Mouse (Mus musculus): ENCODE data around the gene Wfikkn1. TPM values are rescaled to one million over a fixed set of nuclear protein-coding genes. Genes with fewer than 3 reads are reported as not detected.

The Wfikkn1 gene
- polyA plus RNA-seq, 1 experiment from 2014 or later = 0.63 TPM

DNA sequence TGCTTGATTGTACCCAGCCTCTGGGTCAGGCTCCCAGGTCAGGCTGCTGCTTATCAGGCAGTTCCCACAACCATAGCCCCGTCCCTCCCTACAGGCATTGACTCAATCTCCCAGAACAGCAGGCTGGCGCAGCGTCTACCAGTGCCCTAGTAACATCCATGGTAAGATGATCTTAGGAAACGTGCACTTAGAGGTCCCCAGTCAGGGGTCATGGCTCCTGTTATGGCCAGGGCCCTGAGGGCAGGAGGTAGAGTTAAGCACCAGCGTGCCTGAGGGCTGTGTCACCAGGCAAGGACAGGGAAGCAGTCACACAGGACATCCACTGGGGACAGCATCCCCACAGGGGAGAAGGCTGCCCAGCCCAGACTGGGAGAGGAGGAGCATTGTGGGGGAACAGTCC lies 1.6 kb upstream of the Wfikkn1 start:
- H3K36me3 ChIP-seq = peaks cover 59% of the 10 kb centered on the region
- ATAC-seq (ENCODE audit: insufficient number of reproducible peaks, low FRiP score, low TSS enrichment, low read depth) = no peak
- H3K4me1 ChIP-seq = peaks cover 18% of the 10 kb centered on the region
- H3K4me3 ChIP-seq = no peak overlapping the region
- H3K27me3 ChIP-seq = no peaks in the 10 kb centered on the region
- no peak overlapping the region for H3K4me2 ChIP-seq
- WGBS = 43% methylated on average over 5 of the region's 5 CpGs
- H3K9me3 ChIP-seq = no peaks in the 10 kb centered on the region
- no peak overlapping the region for H3K27ac ChIP-seq
- H3K9ac ChIP-seq = no peak overlapping the region

DNA sequence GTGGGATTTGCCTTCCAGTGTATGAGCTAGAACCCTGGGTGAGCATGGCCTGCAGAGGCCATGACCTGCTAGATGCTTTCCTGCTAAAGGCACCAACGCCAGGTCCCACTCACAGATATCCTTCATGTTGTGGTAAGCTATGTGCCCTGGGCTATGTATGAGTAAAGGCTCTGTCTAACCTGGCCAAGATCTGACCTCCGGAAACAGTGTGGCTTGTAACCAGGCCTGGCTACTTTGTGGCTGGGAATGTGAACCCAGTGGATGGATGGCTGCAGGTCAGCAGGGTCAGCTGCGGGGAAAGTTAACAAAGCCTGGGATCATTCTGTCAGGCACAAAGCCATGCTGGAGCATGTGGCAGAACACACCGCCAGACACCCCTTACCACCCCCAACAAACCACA lies 1.0 kb upstream of the Wfikkn1 start:
- no peak overlapping the region for H3K9ac ChIP-seq
- no peak for ATAC-seq (ENCODE audit: insufficient number of reproducible peaks, low FRiP score, low TSS enrichment, low read depth)
- H3K9me3 ChIP-seq = no peaks in the 10 kb centered on the region
- no peak overlapping the region for H3K4me3 ChIP-seq
- H3K4me1 ChIP-seq = peaks cover 22% of the 10 kb centered on the region
- H3K36me3 ChIP-seq = peaks cover 57% of the 10 kb centered on the region
- WGBS = 30% methylated on average over 4 of the region's 4 CpGs
- H3K4me2 ChIP-seq = no peak overlapping the region
- no peak overlapping the region for H3K27ac ChIP-seq
- no peaks in the 10 kb centered on the region for H3K27me3 ChIP-seq

DNA sequence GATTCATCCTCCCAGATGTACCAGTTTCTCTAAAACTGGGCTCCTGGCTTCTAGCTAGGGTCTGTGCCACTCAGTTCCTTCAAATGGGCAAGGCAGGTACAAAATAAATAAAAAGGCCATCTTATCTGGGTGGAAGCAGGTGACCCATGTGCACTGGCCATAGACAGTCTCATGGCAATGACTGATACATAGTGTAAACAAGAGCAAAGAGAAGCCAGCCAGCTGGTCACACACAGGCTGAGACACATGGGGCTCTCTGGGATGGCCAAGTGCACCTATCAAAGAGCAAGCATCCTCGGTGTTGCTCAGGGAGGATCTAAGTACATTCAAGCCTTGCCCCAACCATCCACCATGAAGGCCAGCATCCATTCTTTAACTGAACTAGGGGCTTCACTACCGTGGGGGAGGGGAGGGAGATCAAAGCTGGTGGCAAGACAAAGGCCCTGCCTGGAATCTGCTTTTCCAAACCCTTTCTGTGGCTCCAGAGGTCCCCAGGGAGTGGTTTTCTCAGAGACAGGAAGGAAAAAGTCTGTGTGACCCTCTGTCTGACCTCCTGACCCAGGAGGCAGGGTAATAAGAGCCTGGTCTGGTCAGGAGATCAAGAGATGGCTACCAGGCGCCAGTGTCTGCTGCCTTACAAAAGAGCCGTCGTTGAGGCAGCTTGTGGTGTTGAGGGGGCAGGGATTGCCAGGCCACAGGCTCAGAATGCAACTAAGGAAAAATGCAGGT lies 419 bp upstream of the Wfikkn1 start:
- H3K9ac ChIP-seq = no peak overlapping the region
- no peaks in the 10 kb centered on the region for H3K9me3 ChIP-seq
- no peak overlapping the region for H3K27ac ChIP-seq
- peaks cover 57% of the 10 kb centered on the region for H3K36me3 ChIP-seq
- no peak overlapping the region for H3K4me3 ChIP-seq
- 19% methylated on average over 5 of the region's 5 CpGs for WGBS
- H3K4me1 ChIP-seq = peaks cover 28% of the 10 kb centered on the region
- no peak for ATAC-seq (ENCODE audit: insufficient number of reproducible peaks, low FRiP score, low TSS enrichment, low read depth)
- H3K4me2 ChIP-seq = no peak overlapping the region
- H3K27me3 ChIP-seq = no peaks in the 10 kb centered on the region

- H3K36me3 ChIP-seq = peaks cover 54% of the 10 kb centered on the region
- no peaks in the 10 kb centered on the region for H3K9me3 ChIP-seq
- H3K9ac ChIP-seq = no peak overlapping the region
- H3K27ac ChIP-seq = no peak overlapping the region
- H3K4me3 ChIP-seq = no peak overlapping the region
- H3K4me2 ChIP-seq = no peak overlapping the region
- H3K4me1 ChIP-seq = peaks cover 32% of the 10 kb centered on the region
- no peaks in the 10 kb centered on the region for H3K27me3 ChIP-seq
- ATAC-seq (ENCODE audit: insufficient number of reproducible peaks, low FRiP score, low TSS enrichment, low read depth) = no peak
- 71% methylated on average over 8 of the region's 8 CpGs for WGBS
These were observed 908 bp downstream of the Wfikkn1 start for GRCm38 (mm10) chr17:25879750-25880149.

DNA sequence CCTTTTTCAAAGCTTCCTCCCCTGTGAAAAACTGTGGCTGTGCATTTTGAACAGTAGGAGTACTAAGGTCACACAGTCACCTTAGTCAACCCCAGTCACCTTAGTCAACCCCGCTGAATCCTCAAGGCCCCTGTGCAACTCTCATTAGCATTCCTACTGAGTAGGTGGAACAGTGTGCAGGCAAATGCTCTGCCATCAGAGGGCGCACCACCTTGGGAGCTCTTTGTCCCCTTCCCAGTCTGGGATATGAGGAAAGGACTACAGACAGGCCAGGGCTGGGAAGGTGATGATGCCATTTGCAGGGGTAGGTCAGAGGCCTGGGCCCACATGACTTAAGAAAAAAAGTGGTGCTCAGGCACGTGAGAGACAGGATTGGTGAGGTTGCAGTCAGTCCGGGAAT lies 1.4 kb downstream of the Wfikkn1 start:
- ATAC-seq (ENCODE audit: insufficient number of reproducible peaks, low FRiP score, low TSS enrichment, low read depth) = no peak
- Histone ChIP-seq H3K9me3 (no peaks in the 10 kb centered on the region), H3K9ac (no peak overlapping the region), H3K36me3 (peaks cover 49% of the 10 kb centered on the region), H3K27me3 (no peaks in the 10 kb centered on the region), H3K27ac (no peak overlapping the region), H3K4me1 (peaks cover 35% of the 10 kb centered on the region), H3K4me3 (no peak overlapping the region), H3K4me2 (no peak overlapping the region)
- 66% methylated on average over 4 of the region's 4 CpGs for WGBS

DNA sequence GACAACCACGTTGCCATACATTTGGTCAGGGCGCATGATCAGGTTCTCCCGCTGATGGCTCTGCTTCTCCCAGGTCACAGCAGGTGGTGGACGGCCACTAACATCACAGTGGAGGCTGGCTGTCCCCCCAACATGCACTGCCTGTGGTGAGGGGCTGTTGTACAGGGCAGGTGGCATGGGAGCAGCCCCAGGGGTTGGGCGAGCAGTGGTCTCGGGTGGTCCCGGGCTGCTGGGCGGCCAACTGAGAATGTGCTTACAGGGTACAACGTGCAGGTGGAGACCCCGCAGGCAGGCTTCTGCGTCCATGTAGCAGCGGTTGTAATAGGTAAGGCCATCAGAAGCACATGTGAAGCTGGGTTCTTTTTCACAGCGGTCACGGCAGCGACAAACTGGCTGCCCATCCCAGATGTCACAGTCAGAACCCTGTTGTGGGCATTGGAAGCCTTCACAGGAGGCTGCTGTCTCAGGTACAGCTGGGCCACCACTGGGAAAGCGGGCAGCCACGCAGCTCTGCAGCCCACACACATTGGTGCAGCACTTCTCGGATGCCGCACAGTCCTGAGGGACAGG lies 2.0 kb downstream of the Wfikkn1 start:
- H3K27me3 ChIP-seq = no peaks in the 10 kb centered on the region
- 91% methylated on average over 19 of the region's 19 CpGs for WGBS
- H3K27ac ChIP-seq = no peak overlapping the region
- ATAC-seq (ENCODE audit: insufficient number of reproducible peaks, low FRiP score, low TSS enrichment, low read depth) = no peak
- no peak overlapping the region for H3K4me3 ChIP-seq
- H3K4me2 ChIP-seq = no peak overlapping the region
- peaks cover 40% of the 10 kb centered on the region for H3K4me1 ChIP-seq
- H3K9me3 ChIP-seq = no peaks in the 10 kb centered on the region
- H3K36me3 ChIP-seq = peaks cover 43% of the 10 kb centered on the region
- H3K9ac ChIP-seq = no peak overlapping the region

GRCm38 (mm10) chr17:25877741-25878610 lies 2.7 kb downstream of the Wfikkn1 start:
- Histone ChIP-seq H3K36me3 (peaks cover 36% of the 10 kb centered on the region), H3K27me3 (no peaks in the 10 kb centered on the region), H3K27ac (no peak overlapping the region), H3K9me3 (no peaks in the 10 kb centered on the region), H3K9ac (no peak overlapping the region), H3K4me3 (no peak overlapping the region), H3K4me1 (peaks cover 40% of the 10 kb centered on the region), H3K4me2 (no peak overlapping the region)
- 91% methylated on average over 32 of the region's 32 CpGs for WGBS
- no peak for ATAC-seq (ENCODE audit: insufficient number of reproducible peaks, low FRiP score, low TSS enrichment, low read depth)

GRCm38 (mm10) chr17:25877025-25877424 lies 3.6 kb downstream of the Wfikkn1 start:
- 92% methylated on average over 3 of the region's 3 CpGs for WGBS
- peaks cover 27% of the 10 kb centered on the region for H3K36me3 ChIP-seq
- H3K9ac ChIP-seq = no peak overlapping the region
- H3K9me3 ChIP-seq = no peaks in the 10 kb centered on the region
- H3K27me3 ChIP-seq = no peaks in the 10 kb centered on the region
- H3K4me3 ChIP-seq = no peak overlapping the region
- H3K4me1 ChIP-seq = peaks cover 40% of the 10 kb centered on the region
- no peak overlapping the region for H3K4me2 ChIP-seq
- no peak for ATAC-seq (ENCODE audit: insufficient number of reproducible peaks, low FRiP score, low TSS enrichment, low read depth)
- H3K27ac ChIP-seq = no peak overlapping the region

GRCm38 (mm10) chr17:25876347-25876915 lies 4.2 kb downstream of the Wfikkn1 start:
- Histone ChIP-seq H3K4me2 (peak overlapping the region; percentile 81), H3K27ac (no peak overlapping the region; the same call in 1 of the 2 replicates), H3K4me1 (peaks cover 40% of the 10 kb centered on the region), H3K36me3 (peaks cover 22% of the 10 kb centered on the region), H3K9ac (peak overlapping the region; percentile 79), H3K27me3 (no peaks in the 10 kb centered on the region), H3K9me3 (no peaks in the 10 kb centered on the region), H3K4me3 (peak overlapping the region; percentile 81)
- 71% methylated on average over 10 of the region's 10 CpGs for WGBS
- no peak for ATAC-seq (ENCODE audit: insufficient number of reproducible peaks, low FRiP score, low TSS enrichment, low read depth)

- Histone ChIP-seq H3K4me2 (peak overlapping the region; percentile 81), H3K27me3 (no peaks in the 10 kb centered on the region), H3K36me3 (peaks cover 18% of the 10 kb centered on the region), H3K4me1 (peaks cover 34% of the 10 kb centered on the region), H3K4me3 (peak overlapping the region; percentile 81), H3K9me3 (no peaks in the 10 kb centered on the region), H3K9ac (peak overlapping the region; percentile 79), H3K27ac (peak overlapping the region; percentile 94)
- under 1% methylated on average over 59 of the region's 59 CpGs for WGBS
- ATAC-seq (ENCODE audit: insufficient number of reproducible peaks, low FRiP score, low TSS enrichment, low read depth) = peak; percentile 90
These were observed 5.2 kb downstream of the Wfikkn1 start for GRCm38 (mm10) chr17:25875171-25876136.

DNA sequence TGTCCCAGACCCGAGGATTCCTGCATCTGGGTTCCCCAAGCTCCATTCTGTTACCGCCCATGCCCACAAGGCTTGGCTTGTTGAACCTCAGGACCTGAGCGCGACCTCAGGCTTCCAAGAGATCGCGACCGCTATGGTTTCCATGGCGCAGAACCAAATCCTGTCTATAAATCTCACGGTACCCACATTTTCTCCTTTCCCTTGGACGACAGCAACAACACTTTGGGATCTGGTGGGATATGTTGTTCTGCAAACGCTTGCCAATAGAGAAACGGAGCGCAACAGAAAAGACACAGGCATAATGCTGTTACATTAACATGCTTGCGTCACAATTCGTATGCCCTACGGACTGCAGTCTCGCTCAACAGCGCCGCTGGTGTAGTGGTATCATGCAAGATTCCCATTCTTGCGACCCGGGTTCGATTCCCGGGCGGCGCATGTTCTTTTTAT lies 5.9 kb downstream of the Wfikkn1 start, which contains the start of gene Mettl26:
Gene Mettl26, plus strand, starts transcription at position 354 of the 450 bp plus-strand sequence.
- H3K36me3 ChIP-seq = peaks cover 18% of the 10 kb centered on the region

More for the DNA sequence above, 5.9 kb downstream of the Wfikkn1 start, which contains the start of gene Mettl26:
- peak; percentile 77 for ATAC-seq (ENCODE audit: insufficient number of reproducible peaks, low FRiP score, low TSS enrichment, low read depth)
- peak within 1 kb of the TSS; percentile 94 for H3K27ac ChIP-seq
- WGBS = under 1% methylated on average over 25 of the region's 25 CpGs
- H3K4me1 ChIP-seq = peaks cover 27% of the 10 kb centered on the region
- peak within 1 kb of the TSS; percentile 79 for H3K9ac ChIP-seq
- peak within 1 kb of the TSS; percentile 81 for H3K4me2 ChIP-seq
- no peaks in the 10 kb centered on the region for H3K27me3 ChIP-seq
- no peaks in the 10 kb centered on the region for H3K9me3 ChIP-seq
- H3K4me3 ChIP-seq = peak within 1 kb of the TSS; percentile 81
